Mouse (Mus musculus): ENCODE results near the gene Anks1. TPM values are rescaled to one million over a fixed set of nuclear protein-coding genes. Genes with fewer than 3 reads are reported as not detected.
A peak's percentile ranks its signal among the peaks of the same experiment; 100 is the strongest.

The Anks1 gene
- polyA plus RNA-seq, 1 experiment from 2014 or later = 19.5 TPM

DNA sequence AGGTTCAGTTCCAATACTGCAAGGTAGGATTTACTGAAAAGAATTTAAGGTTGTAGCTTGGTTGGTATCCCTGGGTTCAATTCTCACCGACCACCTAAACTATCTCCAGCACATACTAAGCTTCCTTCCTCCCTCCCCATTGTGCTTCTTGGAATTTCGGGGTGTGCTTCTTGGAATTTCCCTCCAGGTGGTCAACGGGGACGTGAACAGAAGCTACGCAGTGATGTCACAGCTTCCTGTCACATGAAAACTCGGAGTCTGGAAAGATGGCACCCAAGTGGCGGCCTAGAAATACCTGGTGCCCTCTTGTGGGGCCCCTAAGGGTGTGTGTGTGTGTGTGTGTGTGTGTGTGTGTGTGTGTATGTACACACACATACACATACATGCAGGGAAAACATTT lies 172.8 kb downstream of the Anks1 start:
- Histone ChIP-seq H3K4me3 (ENCODE audit: low read depth, low read length) (no peak overlapping the region), H3K4me1 (ENCODE audit: control insufficient read depth, insufficient read depth, low read length) (peaks cover 14% of the 10 kb centered on the region; the same call in 1 of the 2 replicates), H3K27ac (ENCODE audit: low read length) (no peak overlapping the region), H3K9ac (replicated peaks; ENCODE audit: low read depth, low read length) (no peak overlapping the region), H3K36me3 (ENCODE audit: control insufficient read depth, insufficient read depth, low read length) (no peaks in the 10 kb centered on the region), H3K4me2 (replicated peaks; ENCODE audit: low read depth, low read length) (no peak overlapping the region), H3K9me3 (ENCODE audit: control insufficient read depth, low read depth, low read length) (no peaks in the 10 kb centered on the region), H3K27me3 (ENCODE audit: control insufficient read depth, insufficient read depth, low read length) (no peaks in the 10 kb centered on the region)
- no peak for ATAC-seq (ENCODE audit: insufficient number of reproducible peaks, insufficient read depth, low FRiP score, low read depth)
- WGBS = 86% methylated on average over 7 of the region's 7 CpGs

- Histone ChIP-seq H3K4me1 (ENCODE audit: control insufficient read depth, insufficient read depth, low read length) (peaks cover 14% of the 10 kb centered on the region; the same call in 1 of the 2 replicates), H3K36me3 (ENCODE audit: control insufficient read depth, insufficient read depth, low read length) (no peaks in the 10 kb centered on the region), H3K27ac (ENCODE audit: low read length) (peak overlapping the region; percentile 27; the same call in 1 of the 2 replicates), H3K27me3 (ENCODE audit: control insufficient read depth, insufficient read depth, low read length) (no peaks in the 10 kb centered on the region), H3K9ac (replicated peaks; ENCODE audit: low read depth, low read length) (no peak overlapping the region), H3K9me3 (ENCODE audit: control insufficient read depth, low read depth, low read length) (no peaks in the 10 kb centered on the region), H3K4me2 (replicated peaks; ENCODE audit: low read depth, low read length) (no peak overlapping the region), H3K4me3 (ENCODE audit: low read depth, low read length) (no peak overlapping the region)
- ATAC-seq (ENCODE audit: insufficient number of reproducible peaks, insufficient read depth, low FRiP score, low read depth) = no peak
- WGBS = 52% methylated on average over 13 of the region's 13 CpGs
These were observed 173.8 kb downstream of the Anks1 start for GRCm38 (mm10) chr17:28082863-28083262.

DNA sequence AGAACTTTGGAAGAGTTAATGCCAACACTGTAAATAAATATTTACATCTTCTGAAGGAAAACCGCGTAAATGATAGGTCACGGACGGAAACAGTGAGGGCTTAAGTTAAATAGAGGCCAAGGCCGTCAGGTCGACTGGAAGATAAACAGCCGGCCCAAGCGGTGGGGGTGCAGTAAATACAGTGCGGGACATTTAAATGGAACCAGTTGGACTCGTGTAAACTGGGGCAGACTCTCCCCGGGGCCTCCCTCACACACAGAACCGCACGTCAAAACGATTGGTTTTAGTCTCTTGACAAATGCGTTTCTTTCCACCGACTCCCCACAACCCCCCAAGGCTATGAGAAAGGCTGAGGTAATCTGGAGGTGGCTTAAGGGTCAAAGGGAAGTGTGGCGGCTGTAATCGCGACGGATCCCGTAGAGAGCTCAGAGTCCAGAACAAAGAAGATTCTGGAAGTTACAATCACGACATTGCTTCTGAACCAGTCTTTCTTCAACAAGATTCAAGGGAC lies 175.3 kb downstream of the Anks1 start:
- Histone ChIP-seq H3K4me3 (ENCODE audit: low read depth, low read length) (no peak overlapping the region), H3K9me3 (ENCODE audit: control insufficient read depth, low read depth, low read length) (no peaks in the 10 kb centered on the region), H3K4me2 (replicated peaks; ENCODE audit: low read depth, low read length) (no peak overlapping the region), H3K27ac (ENCODE audit: low read length) (no peak overlapping the region), H3K9ac (replicated peaks; ENCODE audit: low read depth, low read length) (no peak overlapping the region), H3K4me1 (ENCODE audit: control insufficient read depth, insufficient read depth, low read length) (peaks cover 9% of the 10 kb centered on the region; the same call in 1 of the 2 replicates), H3K27me3 (ENCODE audit: control insufficient read depth, insufficient read depth, low read length) (no peaks in the 10 kb centered on the region), H3K36me3 (ENCODE audit: control insufficient read depth, insufficient read depth, low read length) (no peaks in the 10 kb centered on the region)
- WGBS = 11% methylated on average over 22 of the region's 22 CpGs
- ATAC-seq (ENCODE audit: insufficient number of reproducible peaks, insufficient read depth, low FRiP score, low read depth) = no peak

GRCm38 (mm10) chr17:28084964-28085363 lies 175.9 kb downstream of the Anks1 start:
- no peaks in the 10 kb centered on the region for H3K36me3 ChIP-seq (ENCODE audit: control insufficient read depth, insufficient read depth, low read length)
- no peak overlapping the region for H3K4me3 ChIP-seq (ENCODE audit: low read depth, low read length)
- no peak overlapping the region for H3K9ac ChIP-seq (replicated peaks; ENCODE audit: low read depth, low read length)
- WGBS = under 1% methylated on average over 16 of the region's 16 CpGs
- no peaks in the 10 kb centered on the region for H3K27me3 ChIP-seq (ENCODE audit: control insufficient read depth, insufficient read depth, low read length)
- peak overlapping the region; percentile 32; the same call in 1 of the 2 replicates for H3K4me2 ChIP-seq (replicated peaks; ENCODE audit: low read depth, low read length)
- peak; percentile 66 for ATAC-seq (ENCODE audit: insufficient number of reproducible peaks, insufficient read depth, low FRiP score, low read depth)
- no peaks in the 10 kb centered on the region for H3K9me3 ChIP-seq (ENCODE audit: control insufficient read depth, low read depth, low read length)
- H3K27ac ChIP-seq (ENCODE audit: low read length) = no peak overlapping the region
- peaks cover 8% of the 10 kb centered on the region; the same call in 1 of the 2 replicates for H3K4me1 ChIP-seq (ENCODE audit: control insufficient read depth, insufficient read depth, low read length)

GRCm38 (mm10) chr17:28087430-28087829 lies 178.3 kb downstream of the Anks1 start:
- H3K9ac ChIP-seq (replicated peaks; ENCODE audit: low read depth, low read length) = no peak overlapping the region
- ATAC-seq (ENCODE audit: insufficient number of reproducible peaks, insufficient read depth, low FRiP score, low read depth) = no peak
- no peak overlapping the region for H3K4me2 ChIP-seq (replicated peaks; ENCODE audit: low read depth, low read length)
- H3K36me3 ChIP-seq (ENCODE audit: control insufficient read depth, insufficient read depth, low read length) = no peaks in the 10 kb centered on the region
- 25% methylated on average over 5 of the region's 5 CpGs for WGBS
- peaks cover 8% of the 10 kb centered on the region; the same call in 1 of the 2 replicates for H3K4me1 ChIP-seq (ENCODE audit: control insufficient read depth, insufficient read depth, low read length)
- H3K9me3 ChIP-seq (ENCODE audit: control insufficient read depth, low read depth, low read length) = no peaks in the 10 kb centered on the region; the same call in 1 of the 2 replicates
- no peak overlapping the region for H3K27ac ChIP-seq (ENCODE audit: low read length)
- no peak overlapping the region for H3K4me3 ChIP-seq (ENCODE audit: low read depth, low read length)
- no peaks in the 10 kb centered on the region for H3K27me3 ChIP-seq (ENCODE audit: control insufficient read depth, insufficient read depth, low read length)

GRCm38 (mm10) chr17:28088718-28089117 lies 179.6 kb downstream of the Anks1 start:
- no peak for ATAC-seq (ENCODE audit: insufficient number of reproducible peaks, insufficient read depth, low FRiP score, low read depth)
- no peak overlapping the region for H3K4me3 ChIP-seq (ENCODE audit: low read depth, low read length)
- peaks cover 8% of the 10 kb centered on the region; the same call in 1 of the 2 replicates for H3K4me1 ChIP-seq (ENCODE audit: control insufficient read depth, insufficient read depth, low read length)
- no peak overlapping the region for H3K9ac ChIP-seq (replicated peaks; ENCODE audit: low read depth, low read length)
- H3K9me3 ChIP-seq (ENCODE audit: control insufficient read depth, low read depth, low read length) = no peaks in the 10 kb centered on the region; the same call in 1 of the 2 replicates
- no peak overlapping the region for H3K4me2 ChIP-seq (replicated peaks; ENCODE audit: low read depth, low read length)
- WGBS = 83% methylated on average over 6 of the region's 6 CpGs
- no peaks in the 10 kb centered on the region for H3K36me3 ChIP-seq (ENCODE audit: control insufficient read depth, insufficient read depth, low read length)
- no peak overlapping the region for H3K27ac ChIP-seq (ENCODE audit: low read length)
- H3K27me3 ChIP-seq (ENCODE audit: control insufficient read depth, insufficient read depth, low read length) = no peaks in the 10 kb centered on the region

DNA sequence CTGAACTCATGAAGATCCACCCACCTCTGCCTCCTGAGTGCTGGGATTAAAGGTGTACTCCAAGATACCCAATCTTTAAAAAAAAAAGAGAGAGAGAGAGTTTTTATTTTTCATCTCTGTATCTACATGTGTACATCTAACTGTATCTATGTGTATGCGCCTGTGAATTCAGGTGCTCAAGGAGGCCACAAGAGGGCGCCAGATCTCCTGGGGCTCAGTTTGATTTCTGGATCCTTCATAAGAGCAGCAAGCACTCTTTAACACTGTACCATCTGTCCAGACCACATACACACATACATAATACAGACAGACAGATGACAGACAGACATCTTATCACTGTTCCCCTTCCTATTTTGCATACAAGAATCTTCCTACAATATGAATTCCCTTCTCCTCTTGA lies 183.2 kb downstream of the Anks1 start:
- Histone ChIP-seq H3K27me3 (ENCODE audit: control insufficient read depth, insufficient read depth, low read length) (no peaks in the 10 kb centered on the region), H3K9me3 (ENCODE audit: control insufficient read depth, low read depth, low read length) (peaks cover 3% of the 10 kb centered on the region; the same call in 1 of the 2 replicates), H3K36me3 (ENCODE audit: control insufficient read depth, insufficient read depth, low read length) (no peaks in the 10 kb centered on the region), H3K9ac (replicated peaks; ENCODE audit: low read depth, low read length) (no peak overlapping the region), H3K4me1 (ENCODE audit: control insufficient read depth, insufficient read depth, low read length) (no peaks in the 10 kb centered on the region), H3K4me3 (ENCODE audit: low read depth, low read length) (no peak overlapping the region), H3K4me2 (replicated peaks; ENCODE audit: low read depth, low read length) (no peak overlapping the region), H3K27ac (ENCODE audit: low read length) (no peak overlapping the region)
- 91% methylated on average over 2 of the region's 2 CpGs for WGBS
- ATAC-seq (ENCODE audit: insufficient number of reproducible peaks, insufficient read depth, low FRiP score, low read depth) = no peak

- H3K4me2 ChIP-seq (replicated peaks; ENCODE audit: low read depth, low read length) = no peak overlapping the region
- ATAC-seq (ENCODE audit: insufficient number of reproducible peaks, insufficient read depth, low FRiP score, low read depth) = no peak
- H3K36me3 ChIP-seq (ENCODE audit: control insufficient read depth, insufficient read depth, low read length) = no peaks in the 10 kb centered on the region
- no peaks in the 10 kb centered on the region for H3K4me1 ChIP-seq (ENCODE audit: control insufficient read depth, insufficient read depth, low read length)
- H3K4me3 ChIP-seq (ENCODE audit: low read depth, low read length) = no peak overlapping the region
- 78% methylated on average over 3 of the region's 3 CpGs for WGBS
- H3K9ac ChIP-seq (replicated peaks; ENCODE audit: low read depth, low read length) = no peak overlapping the region
- H3K27ac ChIP-seq (ENCODE audit: low read length) = no peak overlapping the region
- H3K27me3 ChIP-seq (ENCODE audit: control insufficient read depth, insufficient read depth, low read length) = no peaks in the 10 kb centered on the region
- peaks cover 3% of the 10 kb centered on the region; the same call in 1 of the 2 replicates for H3K9me3 ChIP-seq (ENCODE audit: control insufficient read depth, low read depth, low read length)
These were observed 184.7 kb downstream of the Anks1 start for GRCm38 (mm10) chr17:28093837-28094236.

DNA sequence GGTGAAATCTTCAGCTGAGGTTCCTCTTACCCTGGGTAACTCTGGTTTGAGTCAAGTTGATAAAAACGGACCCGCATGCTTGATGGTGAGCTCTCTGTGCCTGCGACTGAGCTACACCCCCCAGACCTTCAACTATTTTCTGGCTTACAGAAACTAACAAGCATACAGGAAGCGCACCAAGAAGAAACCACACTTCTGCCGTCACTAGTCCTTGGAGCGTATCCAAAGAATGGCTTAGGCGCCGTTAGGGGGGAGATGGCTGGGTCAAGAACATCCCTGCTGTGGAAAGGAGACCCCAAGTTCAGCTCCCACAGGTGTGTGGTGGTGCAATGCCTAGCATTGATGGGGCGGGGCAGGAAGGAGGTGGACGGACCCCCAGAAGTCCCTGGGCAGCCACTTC lies 187.3 kb downstream of the Anks1 start:
- Histone ChIP-seq H3K4me3 (ENCODE audit: low read depth, low read length) (no peak overlapping the region), H3K9ac (replicated peaks; ENCODE audit: low read depth, low read length) (no peak overlapping the region), H3K9me3 (ENCODE audit: control insufficient read depth, low read depth, low read length) (peaks cover 3% of the 10 kb centered on the region; the same call in 1 of the 2 replicates), H3K36me3 (ENCODE audit: control insufficient read depth, insufficient read depth, low read length) (no peaks in the 10 kb centered on the region), H3K27me3 (ENCODE audit: control insufficient read depth, insufficient read depth, low read length) (no peaks in the 10 kb centered on the region), H3K4me1 (ENCODE audit: control insufficient read depth, insufficient read depth, low read length) (no peaks in the 10 kb centered on the region), H3K27ac (ENCODE audit: low read length) (no peak overlapping the region), H3K4me2 (replicated peaks; ENCODE audit: low read depth, low read length) (no peak overlapping the region)
- 71% methylated on average over 10 of the region's 10 CpGs for WGBS
- no peak for ATAC-seq (ENCODE audit: insufficient number of reproducible peaks, insufficient read depth, low FRiP score, low read depth)
